Mouse (Mus musculus) C2C12 (cell line): ENCODE data around the gene Ksr2.

Source experiments
- CEBPB ChIP-seq: IDR thresholded peaks from one replicate; pipeline ENCODE4 v1.6.1; 2011; ENCODE audit warnings: low read depth, mild to moderate bottlenecking, control low read depth, moderate library complexity
- CTCF ChIP-seq: IDR thresholded peaks from one replicate; pipeline ENCODE4 v1.5.1; 2011; ENCODE audit not compliant: control insufficient read depth, insufficient read depth, insufficient read length
- FOSL1 ChIP-seq: IDR thresholded peaks from one replicate; pipeline ENCODE4 v1.8.0; 2011; ENCODE audit warnings: mild to moderate bottlenecking, low read length; ENCODE audit not compliant: poor library complexity, insufficient read depth, severe bottlenecking
- MAX ChIP-seq: IDR thresholded peaks from one replicate; pipeline ENCODE4 v1.6.1; 2011; ENCODE audit warnings: mild to moderate bottlenecking, control low read depth
- MYOD1 ChIP-seq: IDR thresholded peaks from one replicate; pipeline ENCODE4 v1.6.1; 2011; ENCODE audit warnings: low read depth; ENCODE audit not compliant: control insufficient read depth, insufficient read length
- USF1 ChIP-seq: IDR thresholded peaks from one replicate; pipeline ENCODE4 v1.6.1; 2011; ENCODE audit warnings: low read depth, mild to moderate bottlenecking, control low read depth, moderate library complexity

- TF ChIP-seq CTCF: peak; percentile 50
- TF ChIP-seq FOSL1: no peak
- no peak for TF ChIP-seq MYOD1
- TF ChIP-seq USF1: no peak
- TF ChIP-seq CEBPB: no peak
- TF ChIP-seq MAX: no peak
Observed at GRCm38 (mm10) chr5:117516597-117516996, 102.8 kb downstream of the Ksr2 start.
